Mouse (Mus musculus): ENCODE results near the gene Six1. TPM values are rescaled to one million over a fixed set of nuclear protein-coding genes. Genes with fewer than 3 reads are reported as not detected.
A peak's percentile ranks its signal among the peaks of the same experiment; 100 is the strongest.

Gene Six1
- total RNA-seq, 1 experiment, result 2.9 TPM

DNA sequence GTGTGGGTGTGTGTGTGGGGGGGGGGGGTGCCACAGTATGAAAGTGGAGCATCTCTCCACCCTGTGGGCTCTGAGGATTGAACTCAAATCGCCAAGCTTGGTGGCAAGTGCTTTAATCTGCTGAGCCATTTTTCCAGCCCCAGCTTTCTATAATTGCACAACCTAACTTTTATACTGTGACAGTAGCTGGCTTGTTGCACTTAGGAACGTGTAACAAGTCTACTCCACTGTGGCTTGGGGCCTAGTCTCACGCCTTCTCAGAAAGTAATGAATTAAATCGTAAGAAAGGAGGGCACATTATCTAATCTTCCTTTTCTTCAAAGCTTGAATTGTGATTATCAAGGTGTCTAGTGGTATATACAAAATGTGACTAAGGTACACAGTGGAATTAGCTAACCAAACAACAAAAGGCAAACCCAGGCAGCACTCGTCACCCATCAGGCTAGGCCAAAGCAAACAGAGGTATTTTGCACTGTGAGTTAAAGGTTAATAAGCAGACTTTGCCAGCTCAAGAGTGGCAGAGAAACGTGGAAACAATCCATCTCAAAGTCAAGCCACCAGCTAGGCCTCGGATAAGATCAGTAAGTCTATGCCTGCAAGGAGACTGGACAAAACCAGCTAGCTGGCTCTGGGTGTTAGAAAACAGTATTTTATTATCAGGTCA, 37.1 kb upstream of the Six1 start:
- H3K9me3 ChIP-seq (ENCODE audit: control insufficient read depth, insufficient read depth, low read depth, low read length), result no peaks in the 10 kb centered on the region
- no peak for TF ChIP-seq ZNF384 (IDR thresholded peaks at IDR 0.05; ENCODE audit: low read depth, low read length)
- TF ChIP-seq ZC3H11A (IDR thresholded peaks at IDR 0.05; ENCODE audit: borderline replicate concordance, low read depth, low read length), result no peak
- no peak for TF ChIP-seq CHD2 (IDR thresholded peaks at IDR 0.05; ENCODE audit: low read depth, low read length)
- no peak for TF ChIP-seq HCFC1 (IDR thresholded peaks at IDR 0.05; ENCODE audit: borderline replicate concordance, insufficient read depth, low read length)
- no peak for TF ChIP-seq MAFK (IDR thresholded peaks at IDR 0.05; ENCODE audit: insufficient read depth, low read depth, low read length)
- no peak overlapping the region for H3K4me3 ChIP-seq (ENCODE audit: insufficient read depth in 1 of 2, low read depth in 1 of 2, low read length in 2 of 2, poor library complexity in 1 of 2, severe bottlenecking in 1 of 2)
- H3K4me1 ChIP-seq (ENCODE audit: control insufficient read depth in 2 of 2, insufficient read depth in 2 of 2, low read length in 2 of 2, poor library complexity in 1 of 2), result peaks cover 25 to 27% of the 10 kb centered on the region in 2 experiments
- in situ Hi-C loops (cut with MboI; ENCODE audit: low sequenced_read_pairs in 2 of 2, unreplicated experiment in 2 of 2), result no loop called here
- no peak for DNase-seq (ENCODE audit: low read depth, low spot score)
- peak overlapping the region; percentile 29; the same call in 1 of the 2 replicates for H3K27ac ChIP-seq (ENCODE audit: insufficient read depth, low read depth, low read length, poor library complexity, severe bottlenecking)
- no peak overlapping the region for H3K9ac ChIP-seq (ENCODE audit: insufficient read depth, low read depth, low read length, poor library complexity, severe bottlenecking)
- H3K36me3 ChIP-seq (ENCODE audit: control insufficient read depth, insufficient read depth, low read length, poor library complexity, severe bottlenecking), result no peaks in the 10 kb centered on the region

DNA sequence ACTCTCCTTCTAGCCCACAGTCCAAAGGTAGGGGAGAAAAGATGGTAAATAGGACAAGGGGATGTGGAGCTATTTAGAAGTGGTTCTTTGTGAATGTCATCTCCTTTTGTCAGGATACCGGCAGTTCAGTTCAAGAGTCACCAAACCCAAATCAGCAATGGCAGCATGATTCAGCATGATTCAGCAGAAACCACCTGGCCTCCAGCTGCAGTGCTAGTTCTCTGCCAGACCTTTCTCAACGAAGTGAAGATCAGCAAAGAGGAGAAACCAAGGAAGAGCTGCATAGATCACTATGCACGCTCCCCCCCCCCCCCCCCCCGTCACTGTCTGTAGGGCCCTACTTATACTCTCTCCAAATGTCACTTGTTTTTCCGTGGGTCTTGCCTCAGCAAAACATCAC, 35.2 kb upstream of the Six1 start:
- TF ChIP-seq MAFK (IDR thresholded peaks at IDR 0.05; ENCODE audit: insufficient read depth, low read depth, low read length) (peak; percentile 98), HCFC1 (IDR thresholded peaks at IDR 0.05; ENCODE audit: borderline replicate concordance, insufficient read depth, low read length) (no peak), CHD2 (IDR thresholded peaks at IDR 0.05; ENCODE audit: low read depth, low read length) (no peak)
- Histone ChIP-seq H3K36me3 (ENCODE audit: control insufficient read depth, insufficient read depth, low read length, poor library complexity, severe bottlenecking) (no peaks in the 10 kb centered on the region), H3K4me3 (ENCODE audit: insufficient read depth in 1 of 2, low read depth in 1 of 2, low read length in 2 of 2, poor library complexity in 1 of 2, severe bottlenecking in 1 of 2) (no peak overlapping the region), H3K4me1 (ENCODE audit: control insufficient read depth in 2 of 2, insufficient read depth in 2 of 2, low read length in 2 of 2, poor library complexity in 1 of 2) (peaks cover 25 to 36% of the 10 kb centered on the region in 2 experiments), H3K9ac (ENCODE audit: insufficient read depth, low read depth, low read length, poor library complexity, severe bottlenecking) (no peak overlapping the region; the same call in 1 of the 2 replicates), H3K27ac (ENCODE audit: insufficient read depth, low read depth, low read length, poor library complexity, severe bottlenecking) (peak overlapping the region; percentile 97), H3K9me3 (ENCODE audit: control insufficient read depth, insufficient read depth, low read depth, low read length) (no peaks in the 10 kb centered on the region)
- in situ Hi-C loops (cut with MboI; ENCODE audit: low sequenced_read_pairs in 2 of 2, unreplicated experiment in 2 of 2), result no loop called here
- peak; percentile 79 for DNase-seq (ENCODE audit: low read depth, low spot score)

DNA sequence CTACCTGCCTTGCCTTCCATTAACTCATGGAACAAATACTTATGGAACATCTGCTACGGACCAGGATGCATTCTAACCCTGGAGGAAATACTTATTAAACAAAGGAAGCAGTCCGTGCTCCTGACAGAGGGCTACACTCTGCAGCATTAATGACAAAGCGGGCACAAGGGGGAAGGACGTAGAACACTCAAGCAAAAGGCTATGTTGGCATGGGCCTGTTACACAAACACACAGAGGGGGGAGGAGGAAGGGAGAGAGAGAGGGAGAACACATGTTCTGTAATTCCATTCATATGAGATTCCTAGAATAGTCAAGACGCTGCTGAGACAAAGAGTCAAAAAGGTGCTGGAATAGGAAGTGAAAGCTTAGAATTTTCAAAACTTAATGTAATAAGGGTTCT, 34.8 kb upstream of the Six1 start:
- TF ChIP-seq ZC3H11A (IDR thresholded peaks at IDR 0.05; ENCODE audit: borderline replicate concordance, low read depth, low read length) (no peak), MAFK (IDR thresholded peaks at IDR 0.05; ENCODE audit: insufficient read depth, low read depth, low read length) (no peak)
- DNase-seq (ENCODE audit: low read depth, low spot score), result no peak
- Histone ChIP-seq H3K4me1 (ENCODE audit: control insufficient read depth in 2 of 2, insufficient read depth in 2 of 2, low read length in 2 of 2, poor library complexity in 1 of 2) (peaks cover 25 to 36% of the 10 kb centered on the region in 2 experiments), H3K36me3 (ENCODE audit: control insufficient read depth, insufficient read depth, low read length, poor library complexity, severe bottlenecking) (no peaks in the 10 kb centered on the region), H3K4me3 (ENCODE audit: insufficient read depth in 1 of 2, low read depth in 1 of 2, low read length in 2 of 2, poor library complexity in 1 of 2, severe bottlenecking in 1 of 2) (no peak overlapping the region), H3K27ac (ENCODE audit: insufficient read depth, low read depth, low read length, poor library complexity, severe bottlenecking) (peak overlapping the region; percentile 97), H3K9me3 (ENCODE audit: control insufficient read depth, insufficient read depth, low read depth, low read length) (no peaks in the 10 kb centered on the region), H3K9ac (ENCODE audit: insufficient read depth, low read depth, low read length, poor library complexity, severe bottlenecking) (peak overlapping the region; percentile 47)
- in situ Hi-C loops (cut with MboI; ENCODE audit: low sequenced_read_pairs in 2 of 2, unreplicated experiment in 2 of 2), result no loop called here

DNA sequence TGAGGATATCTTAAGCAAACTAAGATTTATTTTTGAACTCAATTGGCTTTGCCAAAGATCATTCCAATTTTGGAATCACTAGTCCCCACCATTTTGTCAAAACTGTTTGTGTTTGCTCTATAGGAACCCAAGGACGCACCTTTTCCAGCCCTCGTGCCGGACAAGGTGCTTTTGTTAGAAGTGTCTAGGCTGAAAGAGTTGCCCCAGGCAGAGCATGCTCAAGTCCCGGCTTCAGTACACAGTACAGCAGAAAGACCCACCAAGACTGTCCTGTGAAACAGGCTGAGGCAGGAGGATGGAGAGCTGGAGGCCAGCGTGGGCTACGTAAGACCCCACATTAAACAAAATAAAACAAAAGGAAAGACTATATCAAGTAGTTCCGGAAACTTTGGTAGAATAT, 33.4 kb upstream of the Six1 start:
- H3K27ac ChIP-seq (ENCODE audit: insufficient read depth, low read depth, low read length, poor library complexity, severe bottlenecking), result peak overlapping the region; percentile 97
- peak overlapping the region; percentile 53; the same call in 1 of the 2 replicates for H3K9ac ChIP-seq (ENCODE audit: insufficient read depth, low read depth, low read length, poor library complexity, severe bottlenecking)
- in situ Hi-C loops (cut with MboI; ENCODE audit: low sequenced_read_pairs in 2 of 2, unreplicated experiment in 2 of 2), result no loop called here

More for the DNA sequence above, 33.4 kb upstream of the Six1 start:
- H3K4me1 ChIP-seq (ENCODE audit: control insufficient read depth in 2 of 2, insufficient read depth in 2 of 2, low read length in 2 of 2, poor library complexity in 1 of 2), result peaks cover 27 to 36% of the 10 kb centered on the region in 2 experiments
- H3K9me3 ChIP-seq (ENCODE audit: control insufficient read depth, insufficient read depth, low read depth, low read length), result no peaks in the 10 kb centered on the region
- no peak for DNase-seq (ENCODE audit: low read depth, low spot score)
- peak overlapping the region in 1 of 2 experiments; percentile 20; a peak in 2 of 4 replicates for H3K4me3 ChIP-seq (ENCODE audit: insufficient read depth in 1 of 2, low read depth in 1 of 2, low read length in 2 of 2, poor library complexity in 1 of 2, severe bottlenecking in 1 of 2)
- H3K36me3 ChIP-seq (ENCODE audit: control insufficient read depth, insufficient read depth, low read length, poor library complexity, severe bottlenecking), result no peaks in the 10 kb centered on the region
- no peak for TF ChIP-seq MAFK (IDR thresholded peaks at IDR 0.05; ENCODE audit: insufficient read depth, low read depth, low read length)
- no peak for TF ChIP-seq ZC3H11A (IDR thresholded peaks at IDR 0.05; ENCODE audit: borderline replicate concordance, low read depth, low read length)
- no peak for TF ChIP-seq CHD2 (IDR thresholded peaks at IDR 0.05; ENCODE audit: low read depth, low read length)
- no peak for TF ChIP-seq HCFC1 (IDR thresholded peaks at IDR 0.05; ENCODE audit: borderline replicate concordance, insufficient read depth, low read length)
- no peak for TF ChIP-seq ZNF384 (IDR thresholded peaks at IDR 0.05; ENCODE audit: low read depth, low read length)

Data from ES-E14 (cell line).